Mouse (Mus musculus) gastrocnemius, postnatal 10 days (tissue): ENCODE measurements around the gene Dnah8. TPM values are rescaled to one million over a fixed set of nuclear protein-coding genes. Genes with fewer than 3 reads are reported as not detected.
"Not testable (repeated sequence)": the region's sequence is repeated elsewhere in the genome, so short reads cannot be mapped to it uniquely, and the experiment has no call there.

ENCODE experiments used
- DNase-seq: peaks from one replicate; pipeline ENCODE4 v3.0.0; 2021; ENCODE audit warnings: mixed read lengths
- total RNA-seq, 2 experiments: library from RNA; stranded (reverse); gene quantifications; 2 replicates each; pipeline ENCODE4 v1.2.3; 2021

Dnah8 gene
- total RNA-seq, 2 experiments from 2014 or later, result 1.2 to 2.1 TPM

GRCm38 (mm10) chr17:30609305-30609979, 14.7 kb upstream of the Dnah8 start:
- no peak for DNase-seq

- no peak for DNase-seq
Measured at GRCm38 (mm10) chr17:30609980-30610307, 14.2 kb upstream of the Dnah8 start.

- no peak for DNase-seq
Measured at GRCm38 (mm10) chr17:30610739-30611138, 13.4 kb upstream of the Dnah8 start.

- no peak for DNase-seq
Measured at GRCm38 (mm10) chr17:30611221-30612074, 12.7 kb upstream of the Dnah8 start.

GRCm38 (mm10) chr17:30612075-30612859, 11.9 kb upstream of the Dnah8 start:
- DNase-seq, result peak; percentile 100

- no peak for DNase-seq
Measured at GRCm38 (mm10) chr17:30613350-30613749, 10.8 kb upstream of the Dnah8 start.

- DNase-seq, result no peak
Measured at GRCm38 (mm10) chr17:30616203-30616602, 8.0 kb upstream of the Dnah8 start.

- DNase-seq, result no peak
Measured at GRCm38 (mm10) chr17:30618136-30618891, 5.8 kb upstream of the Dnah8 start.

- DNase-seq, result no peak
Measured at GRCm38 (mm10) chr17:30619153-30619552, 5.0 kb upstream of the Dnah8 start.

GRCm38 (mm10) chr17:30620548-30620947, 3.6 kb upstream of the Dnah8 start:
- DNase-seq, result no peak

- no peak for DNase-seq
Measured at GRCm38 (mm10) chr17:30621450-30621849, 2.7 kb upstream of the Dnah8 start.

- no peak for DNase-seq
Measured at GRCm38 (mm10) chr17:30623200-30623599, 954 bp upstream of the Dnah8 start.

GRCm38 (mm10) chr17:30626719-30627118, 2.6 kb downstream of the Dnah8 start, which contains the start of gene Glo1:
Glo1 (minus strand) TSS chr17:30626871.
- DNase-seq, result not testable (repeated sequence)

- DNase-seq, result no peak
Measured at GRCm38 (mm10) chr17:30635367-30635766, 11.2 kb downstream of the Dnah8 start.

GRCm38 (mm10) chr17:30637714-30638113, 13.6 kb downstream of the Dnah8 start:
- DNase-seq, result no peak

GRCm38 (mm10) chr17:30638996-30639395, 14.8 kb downstream of the Dnah8 start:
- DNase-seq, result no peak

GRCm38 (mm10) chr17:30640896-30641295, 16.7 kb downstream of the Dnah8 start:
- no peak for DNase-seq

GRCm38 (mm10) chr17:30648770-30649169, 24.6 kb downstream of the Dnah8 start:
- no peak for DNase-seq

- no peak for DNase-seq
Measured at GRCm38 (mm10) chr17:30653010-30653409, 28.9 kb downstream of the Dnah8 start.

GRCm38 (mm10) chr17:30657530-30658151, 33.5 kb downstream of the Dnah8 start:
- no peak for DNase-seq

- DNase-seq, result peak; percentile 59
Measured at GRCm38 (mm10) chr17:30658152-30658544, 34.0 kb downstream of the Dnah8 start.

- no peak for DNase-seq
Measured at GRCm38 (mm10) chr17:30662131-30662530, 38.0 kb downstream of the Dnah8 start.
